Mouse (Mus musculus): Measurements from ENCODE around the gene 4930447C04Rik.

The 4930447C04Rik gene

GRCm38 (mm10) chr12:72943574-72944110 lies 3.1 kb upstream of the 4930447C04Rik start:
- DNase-seq (ENCODE audit: low spot score) = peak; percentile 47

GRCm38 (mm10) chr12:72942171-72942570 lies 1.6 kb upstream of the 4930447C04Rik start:
- DNase-seq (ENCODE audit: low spot score) = peak; percentile 39

GRCm38 (mm10) chr12:72941398-72942051 lies 951 bp upstream of the 4930447C04Rik start:
- peak; percentile 67 for DNase-seq (ENCODE audit: low spot score)

- DNase-seq (ENCODE audit: low spot score) = peak; percentile 61
These were observed 336 bp upstream of the 4930447C04Rik start for GRCm38 (mm10) chr12:72940822-72941397.

- DNase-seq (ENCODE audit: low spot score) = peak; percentile 68
These were observed 958 bp downstream of the 4930447C04Rik start, which contains the start of gene Six6 for GRCm38 (mm10) chr12:72939616-72940015. Gene Six6, plus strand, starts transcription at chr12:72939892.

- DNase-seq (ENCODE audit: low spot score) = peak; percentile 59
These were observed 1.7 kb downstream of the 4930447C04Rik start for GRCm38 (mm10) chr12:72938600-72939490.

- DNase-seq (ENCODE audit: low spot score) = peak; percentile 28
These were observed 2.4 kb downstream of the 4930447C04Rik start for GRCm38 (mm10) chr12:72938176-72938575.

GRCm38 (mm10) chr12:72937537-72938120 lies 2.9 kb downstream of the 4930447C04Rik start:
- peak; percentile 53 for DNase-seq (ENCODE audit: low spot score)

- DNase-seq (ENCODE audit: low spot score) = no peak
These were observed 3.8 kb downstream of the 4930447C04Rik start for GRCm38 (mm10) chr12:72936751-72937150.

- DNase-seq (ENCODE audit: low spot score) = peak; percentile 58
These were observed 23.2 kb downstream of the 4930447C04Rik start for GRCm38 (mm10) chr12:72917159-72917993.

GRCm38 (mm10) chr12:72854377-72855032 lies 86.1 kb downstream of the 4930447C04Rik start:
- peak; percentile 84 for DNase-seq (ENCODE audit: low spot score)

GRCm38 (mm10) chr12:72853406-72854076 lies 87.0 kb downstream of the 4930447C04Rik start:
- DNase-seq (ENCODE audit: low spot score) = no peak

- no peak for DNase-seq (ENCODE audit: low spot score)
These were observed 88.3 kb downstream of the 4930447C04Rik start for GRCm38 (mm10) chr12:72852264-72852663.

- DNase-seq (ENCODE audit: low spot score) = no peak
These were observed 90.4 kb downstream of the 4930447C04Rik start for GRCm38 (mm10) chr12:72850146-72850545.

- peak; percentile 85 for DNase-seq (ENCODE audit: low spot score)
These were observed 92.8 kb downstream of the 4930447C04Rik start for GRCm38 (mm10) chr12:72847725-72848124.

- no peak for DNase-seq (ENCODE audit: low spot score)
These were observed 94.6 kb downstream of the 4930447C04Rik start for GRCm38 (mm10) chr12:72845946-72846345.

- peak; percentile 81 for DNase-seq (ENCODE audit: low spot score)
These were observed 96.5 kb downstream of the 4930447C04Rik start for GRCm38 (mm10) chr12:72843973-72844620.

- DNase-seq (ENCODE audit: low spot score) = no peak
These were observed 97.0 kb downstream of the 4930447C04Rik start for GRCm38 (mm10) chr12:72843555-72843954.

- no peak for DNase-seq (ENCODE audit: low spot score)
These were observed 97.4 kb downstream of the 4930447C04Rik start for GRCm38 (mm10) chr12:72843135-72843534.
